Mouse (Mus musculus) MEL (cell line): ENCODE measurements around the gene Socs7.

Source experiments
- CTCF ChIP-seq, 3 experiments: IDR thresholded peaks in 2 of 3; conservative IDR thresholded peaks in 1 of 3; 2 replicates each; pipeline ENCODE4 v1.5.1; 2011 to 2012; ENCODE audit warnings: low read length in 3 of 3, low read depth in 2 of 3, mild to moderate bottlenecking in 2 of 3, improper control_type of control experiment in 1 of 3, inconsistent platforms in 1 of 3, mixed read lengths in 1 of 3, moderate library complexity in 1 of 3; ENCODE audit not compliant: control insufficient read depth in 1 of 3, insufficient read depth in 1 of 3, poor library complexity in 1 of 3, severe bottlenecking in 1 of 3
- MYC ChIP-seq: IDR thresholded peaks from 2 replicates; pipeline ENCODE4 v1.6.1; 2011; ENCODE audit warnings: low read depth, mild to moderate bottlenecking, low read length, improper control_type of control experiment, moderate library complexity
- NRF1 ChIP-seq: IDR thresholded peaks from 2 replicates; pipeline ENCODE4 v1.6.1; 2014; ENCODE audit warnings: low read depth, mild to moderate bottlenecking, inconsistent platforms, low read length, improper control_type of control experiment, moderate library complexity; ENCODE audit not compliant: poor library complexity, insufficient read depth, severe bottlenecking
- POLR2A ChIP-seq, 2 experiments: IDR thresholded peaks; 2 replicates each; pipeline ENCODE4 v1.6.1; 2011 to 2012; ENCODE audit warnings: low read length in 2 of 2, mild to moderate bottlenecking in 2 of 2, control low read depth in 1 of 2, improper control_type of control experiment in 1 of 2, low read depth in 1 of 2, moderate library complexity in 1 of 2; ENCODE audit not compliant: control insufficient read depth in 1 of 2, insufficient read depth in 1 of 2, poor library complexity in 1 of 2
- POLR2AphosphoS5 ChIP-seq: IDR thresholded peaks from 2 replicates; pipeline ENCODE4 v1.6.1; 2012; ENCODE audit warnings: low read depth, borderline replicate concordance, mild to moderate bottlenecking, inconsistent platforms, low read length, moderate library complexity, mixed read lengths
- SMC3 ChIP-seq: IDR thresholded peaks from 2 replicates; pipeline ENCODE4 v1.6.1; 2011; ENCODE audit warnings: low read depth, low read length, improper control_type of control experiment
- TAL1 ChIP-seq: IDR thresholded peaks from 2 replicates; pipeline ENCODE4 v1.6.1; 2012; ENCODE audit warnings: mild to moderate bottlenecking, inconsistent platforms, low read length, moderate library complexity, mixed read lengths
- TCF12 ChIP-seq: IDR thresholded peaks from 2 replicates; pipeline ENCODE4 v1.6.1; 2014; ENCODE audit warnings: low read depth, mild to moderate bottlenecking, inconsistent platforms, low read length, improper control_type of control experiment, moderate library complexity
- UBTF ChIP-seq: IDR thresholded peaks from 2 replicates; pipeline ENCODE4 v1.6.1; 2012; ENCODE audit warnings: low read depth, mild to moderate bottlenecking, inconsistent platforms, low read length, improper control_type of control experiment, moderate library complexity, borderline replicate concordance; ENCODE audit not compliant: insufficient read depth
- USF1 ChIP-seq: IDR thresholded peaks from 2 replicates; pipeline ENCODE4 v1.6.1; 2014; ENCODE audit warnings: low read depth, mild to moderate bottlenecking, inconsistent platforms, low read length, improper control_type of control experiment, moderate library complexity
- ZNF384 ChIP-seq: IDR thresholded peaks from 2 replicates; pipeline ENCODE4 v1.6.1; 2012; ENCODE audit warnings: low read depth, mild to moderate bottlenecking, inconsistent platforms, low read length, improper control_type of control experiment

DNA sequence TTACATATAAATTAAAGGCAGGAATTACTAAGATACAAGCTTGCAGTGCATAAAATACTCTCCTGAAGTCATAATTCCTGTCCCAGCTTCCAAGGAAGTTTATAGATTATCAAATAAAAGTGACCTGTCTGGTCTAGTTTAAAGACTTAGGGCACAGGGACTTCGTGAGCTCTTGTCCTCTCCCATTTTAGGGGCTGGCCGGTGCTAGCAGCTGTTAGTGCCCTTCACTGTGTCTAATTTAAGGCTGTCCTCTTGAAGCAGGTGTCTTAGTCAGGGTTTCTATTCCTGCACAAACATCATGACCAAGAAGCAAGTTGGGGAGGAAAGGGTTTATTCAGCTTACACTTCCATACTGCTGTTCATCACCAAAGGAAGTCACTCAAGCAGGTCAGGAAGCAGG is 11.1 kb downstream of the Socs7 start:
- TF ChIP-seq UBTF (no peak), USF1 (no peak), CTCF (IDR thresholded peaks at IDR 0.05 in 2 of 3, conservative IDR thresholded peaks at IDR 0.05 in 1 of 3; ENCODE audit: control insufficient read depth in 1 of 3, insufficient read depth in 1 of 3, low read depth in 2 of 3, low read length in 3 of 3, poor library complexity in 1 of 3, severe bottlenecking in 1 of 3) (no peak), NRF1 (no peak), SMC3 (no peak), TCF12 (no peak), TAL1 (no peak), POLR2A (IDR thresholded peaks at IDR 0.05; ENCODE audit: control insufficient read depth in 1 of 2, insufficient read depth in 1 of 2, low read depth in 1 of 2, low read length in 2 of 2, poor library complexity in 1 of 2) (no peak), POLR2AphosphoS5 (no peak), ZNF384 (no peak), MYC (no peak)
